Mouse (Mus musculus) Patski (cell line): ENCODE measurements around the gene Cd151. TPM values are rescaled to one million over a fixed set of nuclear protein-coding genes. Genes with fewer than 3 reads are reported as not detected.
A peak's percentile ranks its signal among the peaks of the same experiment; 100 is the strongest.

ENCODE experiments used
- ATAC-seq: fragments of 100-300 bp; one replicate; pipeline ENCODE4 v1.8.0; 2021
- CTCF ChIA-PET: fragments of 350-600 bp; sonication (Branson Sonifier 250); formaldehyde crosslinking; loops from one replicate; lab custom pipeline; 2022; ENCODE audit warnings: inconsistent platforms; lab: Charles Lee
- POLR2A ChIA-PET: fragments of 350-600 bp; sonication (Branson Sonifier 250); formaldehyde crosslinking; loops from one replicate; lab custom pipeline; 2022; ENCODE audit warnings: antibody characterized with exemption, inconsistent platforms; lab: Charles Lee
- DNase-seq: peaks from one replicate; pipeline ENCODE4 v3.0.0-alpha.2; 2011; ENCODE audit warnings: low read depth, low spot score
- H3K27me3 ChIP-seq: fragments of 371-371 bp; one replicate; pipeline ENCODE4 v1.5.1; 2021
- CTCF ChIP-seq: fragments of 100-300 bp; IDR thresholded peaks from one replicate; pipeline ENCODE4 v1.5.1; 2021
- in situ Hi-C: fragments of 300-500 bp; cut with MboI; formaldehyde crosslinking; loops from 3 replicates; pipeline ENCODE4 v1.11.1; 2018; ENCODE audit warnings: low pct_unique_long_range_greater_than_20kb, mixed read lengths
- polyA plus RNA-seq: library from polyadenylated mRNA; unstranded; gene quantifications from one replicate; pipeline ENCODE4 v1.2.3, GENCODE M21; 2021

The Cd151 gene
- polyA plus RNA-seq, result 551 TPM

GRCm38 (mm10) chr7:141467230-141468030 is at the start of gene Cd151:
Cd151 (plus strand) TSS chr7:141467392.
- peak; percentile 53 for ATAC-seq
- CTCF ChIA-PET, result interaction anchor here (1.0 to 3.7 kb wide), 6 partner anchors 9 to 58 kb away, joined by 3 to 16 read pairs (median 8); no protein-coding TSS in a partner anchor
- in situ Hi-C loops, result loop anchor here (25.0 kb wide), 1 partner anchor 920 kb away; the partner anchor contains the start of genes Ctsd and Gm49369

GRCm38 (mm10) chr7:141417731-141418681 is 49.2 kb upstream of the Cd151 start:
- ATAC-seq (no peak), DNase-seq (no peak)
- in situ Hi-C loops, result no loop called here
- H3K27me3 ChIP-seq, result no peaks in the 10 kb centered on the region
- CTCF ChIA-PET, result interaction anchor here (1.6 kb wide), 1 partner anchor 10 kb away, joined by 6 read pairs; no protein-coding TSS in a partner anchor
- TF ChIP-seq CTCF, result no peak
- POLR2A ChIA-PET, result no interaction called here

More at GRCm38 (mm10) chr7:141467230-141468030, at the start of gene Cd151:
- H3K27me3 ChIP-seq, result no peaks in the 10 kb centered on the region
- no peak for DNase-seq
- TF ChIP-seq CTCF, result no peak
- POLR2A ChIA-PET, result interaction anchor here (0.6 to 5.2 kb wide), 10 partner anchors 11 to 251 kb away, joined by 3 to 64 read pairs (median 3); partner anchors contain the start of genes Pnpla2 and Rplp2

- CTCF ChIA-PET, result interaction anchor here (1.6 kb wide), 1 partner anchor 9 kb away, joined by 6 read pairs; no protein-coding TSS in a partner anchor
- DNase-seq (no peak), ATAC-seq (no peak)
- in situ Hi-C loops, result no loop called here
- POLR2A ChIA-PET, result no interaction called here
- H3K27me3 ChIP-seq, result no peaks in the 10 kb centered on the region
- TF ChIP-seq CTCF, result no peak
These were observed 48.2 kb upstream of the Cd151 start for GRCm38 (mm10) chr7:141418970-141419369.

- POLR2A ChIA-PET, result interaction anchor here (0.7 kb wide), 1 partner anchor 381 kb away, joined by 3 read pairs; no protein-coding TSS in a partner anchor
These were observed 47.0 kb upstream of the Cd151 start for GRCm38 (mm10) chr7:141420030-141420702.

GRCm38 (mm10) chr7:141423811-141424210 is 43.4 kb upstream of the Cd151 start:
- ChIA-PET POLR2A (no interaction called here), CTCF (no interaction called here)
- in situ Hi-C loops, result no loop called here
- TF ChIP-seq CTCF, result no peak
- DNase-seq (no peak), ATAC-seq (no peak)
- H3K27me3 ChIP-seq, result no peaks in the 10 kb centered on the region

More at GRCm38 (mm10) chr7:141420030-141420702, 47.0 kb upstream of the Cd151 start:
- in situ Hi-C loops, result no loop called here
- DNase-seq (no peak), ATAC-seq (no peak)
- CTCF ChIA-PET, result no interaction called here
- TF ChIP-seq CTCF, result no peak
- no peaks in the 10 kb centered on the region for H3K27me3 ChIP-seq

- ChIA-PET POLR2A (no interaction called here), CTCF (interaction anchor here (1.2 to 2.0 kb wide), 3 partner anchors 9 to 13 kb away, joined by 3 to 7 read pairs (median 6); no protein-coding TSS in a partner anchor)
- TF ChIP-seq CTCF, result no peak
- H3K27me3 ChIP-seq, result no peaks in the 10 kb centered on the region
- in situ Hi-C loops, result no loop called here
- DNase-seq, result no peak
- ATAC-seq, result no peak
These were observed 40.1 kb upstream of the Cd151 start for GRCm38 (mm10) chr7:141426948-141427730.

- ATAC-seq (no peak), DNase-seq (no peak)
- no peak for TF ChIP-seq CTCF
- in situ Hi-C loops, result no loop called here
- no peaks in the 10 kb centered on the region for H3K27me3 ChIP-seq
- ChIA-PET CTCF (interaction anchor here (1.3 to 2.0 kb wide), 2 partner anchors 10 to 14 kb away, joined by 4 to 6 read pairs; no protein-coding TSS in a partner anchor), POLR2A (interaction anchor here (0.5 to 0.9 kb wide), 2 partner anchors 8 to 205 kb away, joined by 3 to 8 read pairs; no protein-coding TSS in a partner anchor)
These were observed 38.5 kb upstream of the Cd151 start for GRCm38 (mm10) chr7:141428701-141429100.

- TF ChIP-seq CTCF, result no peak
- in situ Hi-C loops, result no loop called here
- no peak for DNase-seq
- H3K27me3 ChIP-seq, result no peaks in the 10 kb centered on the region
- no peak for ATAC-seq
- POLR2A ChIA-PET, result interaction anchor here (0.6 kb wide), 1 partner anchor 14 kb away, joined by 3 read pairs; no protein-coding TSS in a partner anchor
- CTCF ChIA-PET, result interaction anchor here (1.3 to 2.0 kb wide), 2 partner anchors 11 to 13 kb away, joined by 4 to 6 read pairs; no protein-coding TSS in a partner anchor
These were observed 37.9 kb upstream of the Cd151 start, which contains the start of gene Cend1 for GRCm38 (mm10) chr7:141429310-141429709. Cend1 (minus strand) TSS chr7:141429491.
